Mouse (Mus musculus): ENCODE measurements around the gene Gm20547. TPM values are rescaled to one million over a fixed set of nuclear protein-coding genes. Genes with fewer than 3 reads are reported as not detected.
"Not testable (repeated sequence)": the region's sequence is repeated elsewhere in the genome, so short reads cannot be mapped to it uniquely, and the experiment has no call there.

Gm20547 gene
- total RNA-seq (2021), result not detected
- 0.04 TPM in 1 of 2 replicates, not detected in the other for polyA plus RNA-seq (2012; rRNA removed)
- long read RNA-seq, partial matches to known transcripts, result 2 of 2 reads
- long read RNA-seq, other reads (novel, unspliced or antisense), result 0 of 2 reads

DNA sequence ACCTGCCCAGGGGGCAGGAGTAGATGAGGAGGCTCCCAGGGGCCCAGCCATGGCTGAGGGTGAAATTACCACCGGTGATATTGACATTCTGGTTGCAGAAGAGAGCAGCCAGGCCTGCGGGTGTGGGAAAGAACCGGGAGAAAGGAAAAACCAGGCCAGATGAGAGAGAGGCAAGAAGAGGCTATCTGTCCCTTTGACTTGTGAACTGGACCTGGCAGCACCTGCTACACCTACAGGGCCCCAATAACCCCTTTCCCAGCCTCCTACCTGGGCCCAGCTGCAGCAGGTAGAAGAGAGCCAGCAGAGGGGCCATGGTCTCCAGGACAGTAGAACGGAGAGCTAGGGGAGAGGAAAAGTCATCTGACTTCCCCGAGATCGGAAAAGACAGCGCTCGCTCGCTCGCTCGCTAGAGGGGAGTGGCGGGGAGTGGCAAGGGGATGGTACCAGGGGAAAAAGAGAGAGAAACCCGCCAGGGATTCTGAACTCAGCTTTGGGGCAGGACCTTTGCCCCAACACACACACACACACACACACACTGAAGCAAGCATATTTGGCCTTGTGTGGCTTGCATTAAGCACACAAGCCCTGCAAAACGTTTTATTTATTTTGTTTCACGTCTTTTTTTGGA lies at the start of gene Gm20547:
Gm20547 (minus strand) TSS at position 360 of the 628 bp plus-strand sequence.
- DNase-seq, result peak; percentile 64

DNA sequence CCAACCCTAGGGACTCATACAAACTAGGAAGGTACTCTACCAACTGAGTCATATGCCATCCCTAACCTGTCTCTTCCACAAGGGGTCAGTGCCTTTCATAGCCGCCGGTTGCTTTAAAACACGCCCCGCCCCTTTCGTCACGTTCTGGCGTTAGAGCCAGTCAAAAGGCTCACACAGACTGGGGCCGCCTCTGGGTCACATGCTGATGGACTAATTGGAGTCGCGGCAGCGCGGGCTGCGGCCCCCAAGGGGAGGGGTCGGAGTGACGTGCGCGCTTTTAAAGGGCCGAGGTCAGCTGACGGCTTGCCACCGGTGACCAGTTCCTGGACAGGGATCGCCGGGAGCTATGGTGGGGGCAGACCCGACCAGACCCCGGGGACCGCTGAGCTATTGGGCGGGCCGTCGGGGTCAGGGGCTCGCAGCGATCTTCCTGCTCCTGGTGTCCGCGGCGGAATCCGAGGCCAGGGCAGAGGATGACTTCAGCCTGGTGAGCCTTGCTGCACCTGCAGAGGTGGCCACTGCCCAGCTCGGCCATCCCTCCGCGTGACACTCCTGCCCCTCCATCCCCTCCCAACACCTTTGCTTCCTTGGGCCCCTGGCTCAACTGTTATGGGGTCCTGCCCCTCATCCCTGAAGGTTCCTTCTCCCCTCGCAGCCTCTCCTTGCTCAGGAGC lies 49.4 kb upstream of the Gm20547 start, which contains the start of gene Neu1:
Neu1 (plus strand) TSS at position 193 of the 674 bp plus-strand sequence.
- DNase-seq, result peak; percentile 99

DNA sequence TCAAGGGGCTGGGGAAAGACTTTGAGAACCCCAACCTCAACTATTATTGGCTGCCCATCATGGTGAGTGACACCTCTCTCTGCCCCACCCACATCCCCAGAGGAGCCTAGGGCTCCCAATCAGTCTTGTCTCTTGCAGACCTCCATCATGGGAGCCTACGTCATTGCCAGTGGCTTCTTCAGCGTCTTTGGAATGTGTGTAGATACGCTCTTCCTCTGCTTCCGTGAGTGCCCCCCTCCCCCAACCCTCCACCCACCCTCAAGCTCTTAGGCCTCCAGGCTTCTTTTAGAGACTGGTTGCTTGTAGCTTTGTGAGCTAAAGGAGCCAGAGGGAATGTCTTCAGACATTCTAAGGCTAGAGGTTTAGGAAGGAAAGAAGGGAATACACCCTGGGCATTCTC lies 47.0 kb upstream of the Gm20547 start:
- no peak for DNase-seq

DNA sequence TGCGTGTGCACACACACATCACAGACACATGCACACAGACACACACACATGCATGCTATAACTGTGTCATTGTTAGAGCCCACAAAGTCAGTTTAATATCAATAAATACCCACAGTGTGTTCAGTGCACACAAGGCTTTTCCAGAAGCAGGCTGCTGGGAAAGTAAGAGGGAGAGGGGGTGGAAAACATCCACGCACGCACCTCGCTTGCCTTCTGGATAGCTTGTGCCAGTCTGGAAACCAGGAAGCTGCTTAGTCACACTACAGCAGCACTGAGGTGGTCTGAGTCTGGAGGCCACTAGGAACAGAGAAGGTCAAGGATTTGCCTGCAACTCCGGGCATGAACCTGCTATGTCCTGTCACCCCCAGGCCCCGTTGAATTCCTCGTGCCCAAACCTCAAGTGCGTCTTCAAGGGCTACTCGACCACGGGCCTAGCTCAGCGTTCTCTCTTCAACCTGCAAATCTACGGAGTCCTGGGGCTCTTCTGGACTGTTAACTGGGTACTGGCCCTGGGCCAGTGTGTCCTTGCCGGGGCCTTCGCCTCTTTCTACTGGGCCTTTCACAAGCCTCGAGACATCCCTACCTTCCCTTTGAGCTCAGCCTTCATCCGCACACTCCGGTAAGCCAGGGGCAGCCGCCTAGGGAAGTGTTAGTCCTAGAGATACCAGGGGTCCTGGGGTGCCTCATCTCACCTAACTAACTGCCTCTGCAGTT lies 45.6 kb upstream of the Gm20547 start:
- peak; percentile 73 for DNase-seq

DNA sequence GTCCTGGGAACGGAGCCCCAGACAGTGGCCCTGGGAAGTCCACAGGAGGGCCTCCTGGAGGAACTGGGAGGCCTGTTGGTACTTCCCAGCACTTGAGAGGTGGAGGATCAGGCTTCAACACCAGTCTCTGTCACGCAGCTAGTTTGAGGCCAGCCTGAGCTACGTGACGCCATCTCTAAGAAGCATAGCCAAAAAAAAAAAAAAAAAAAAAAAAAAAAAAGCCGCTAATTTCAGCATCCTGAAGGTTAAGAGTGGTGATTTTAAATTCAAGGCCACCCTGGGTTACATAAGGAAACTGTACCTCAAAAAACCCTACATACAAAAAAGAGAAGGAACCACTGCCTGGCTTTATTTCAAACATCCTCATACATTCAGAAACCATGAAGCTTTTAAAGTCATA lies 42.4 kb upstream of the Gm20547 start:
- no peak for DNase-seq

DNA sequence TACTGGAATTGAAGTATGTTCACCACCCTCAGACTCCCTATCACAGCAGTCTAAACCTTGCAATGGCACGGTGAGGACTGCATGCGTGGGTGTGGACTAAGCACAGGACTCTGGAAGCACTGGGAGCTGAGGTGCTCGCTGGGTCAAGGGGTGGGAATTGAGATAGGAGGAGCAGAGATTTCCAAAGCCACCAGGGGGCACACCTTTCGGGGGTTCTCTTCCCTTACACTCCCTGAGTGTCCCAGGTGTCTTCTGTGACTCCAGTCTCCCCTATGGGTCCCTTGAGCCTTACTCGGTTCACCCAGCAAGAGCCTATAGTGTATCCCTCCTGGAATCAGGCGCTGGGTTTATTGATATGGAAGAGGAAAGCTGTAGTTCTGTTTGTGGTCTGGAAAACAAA lies 41.1 kb upstream of the Gm20547 start:
- no peak for DNase-seq

DNA sequence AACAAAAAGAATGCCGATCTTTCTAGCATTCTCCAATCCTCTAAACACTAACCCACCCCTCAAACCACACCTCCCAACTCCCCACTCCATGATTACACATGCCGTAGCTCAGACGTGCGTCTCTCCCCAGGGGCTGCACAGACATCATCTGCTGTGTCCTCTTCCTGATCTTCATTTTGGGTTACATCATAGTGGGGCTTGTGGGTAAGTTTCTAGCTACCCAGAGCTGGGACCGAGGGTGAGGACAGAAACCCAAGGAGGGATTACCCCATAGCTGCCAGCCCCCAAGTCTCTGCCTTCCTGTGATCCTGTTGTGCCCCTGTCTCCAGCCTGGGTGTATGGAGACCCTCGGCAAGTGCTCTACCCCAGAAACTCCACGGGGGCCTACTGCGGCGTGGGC lies 35.3 kb upstream of the Gm20547 start:
- no peak for DNase-seq

DNA sequence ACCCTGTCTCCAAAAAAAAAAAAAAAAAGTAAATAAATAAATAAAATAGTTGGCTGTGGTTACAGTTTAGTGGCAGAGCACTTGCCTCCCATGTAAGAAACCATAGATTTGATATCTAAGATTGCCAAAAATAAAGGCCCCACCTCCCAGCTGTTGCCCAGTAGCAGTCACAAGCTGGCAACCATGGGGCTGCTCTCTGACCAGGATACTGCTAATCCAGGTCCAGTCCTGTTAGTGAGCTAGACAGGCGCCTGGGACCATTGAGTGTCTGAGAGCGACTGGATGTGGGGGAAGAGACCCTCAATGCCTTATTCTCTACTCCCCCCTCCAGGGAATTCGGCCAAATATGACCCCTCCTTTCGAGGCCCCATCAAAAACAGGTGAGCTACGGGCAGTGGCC lies 34.5 kb upstream of the Gm20547 start:
- DNase-seq, result no peak

DNA sequence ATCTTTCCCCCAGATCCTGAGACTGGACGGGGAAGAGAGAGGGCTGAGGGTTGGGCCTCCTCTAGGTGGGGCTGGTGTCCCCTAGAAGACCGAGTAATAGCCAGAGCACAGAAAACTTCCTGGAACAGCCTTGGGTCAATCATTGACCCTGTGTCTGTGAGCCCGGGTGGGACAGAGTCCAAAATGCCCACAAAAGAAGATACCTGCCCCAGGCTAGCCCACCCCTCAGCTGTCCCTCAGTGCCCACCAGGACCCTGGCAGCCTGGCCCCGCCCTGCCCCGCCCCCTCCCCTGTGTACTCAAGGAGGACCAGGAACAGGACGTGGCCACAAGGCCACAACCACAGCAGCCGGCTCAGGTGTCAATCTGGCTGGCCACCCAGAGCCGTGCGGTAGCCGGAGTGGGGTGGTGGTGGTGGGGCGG lies 33.6 kb upstream of the Gm20547 start:
- peak; percentile 52 for DNase-seq

DNA sequence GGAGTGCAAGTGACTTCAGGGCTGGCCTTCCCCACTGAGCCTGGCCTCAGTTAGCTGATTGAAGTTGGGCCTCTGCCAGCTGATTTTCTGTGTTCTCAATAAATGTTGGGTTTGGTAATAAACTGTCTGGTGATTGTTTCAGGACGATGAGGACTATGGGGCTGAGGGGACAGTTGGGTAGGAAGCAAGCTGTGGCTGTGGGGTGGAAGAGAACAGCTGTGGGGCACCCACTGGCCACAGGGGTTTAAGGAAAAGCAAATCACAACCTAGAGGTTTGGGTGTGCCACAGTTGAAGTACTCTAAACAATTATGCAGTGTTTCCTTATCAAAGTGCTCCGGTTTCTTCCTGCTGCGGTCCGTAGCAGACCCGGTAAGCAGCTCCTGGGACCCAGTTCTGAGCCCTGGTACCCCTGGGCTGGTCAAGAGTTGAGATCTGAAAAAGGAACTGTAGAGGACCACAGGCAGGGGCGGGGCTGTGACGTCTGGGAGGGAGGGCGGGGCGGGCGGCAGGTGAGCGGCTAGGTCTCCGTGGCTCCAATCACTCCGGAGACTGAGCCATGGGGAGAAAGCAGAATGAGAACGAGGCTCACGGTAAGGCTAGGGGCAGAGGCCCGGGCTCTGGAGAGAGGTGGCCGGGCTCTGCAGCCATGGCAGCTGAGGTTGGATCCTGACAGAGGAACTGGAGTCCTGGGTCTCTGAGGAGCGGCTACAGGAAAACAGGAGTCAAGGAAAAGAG lies 32.3 kb upstream of the Gm20547 start, which contains the start of gene Slc44a4:
Slc44a4 (plus strand) TSS at position 537 of the 736 bp plus-strand sequence.
- no peak for DNase-seq

DNA sequence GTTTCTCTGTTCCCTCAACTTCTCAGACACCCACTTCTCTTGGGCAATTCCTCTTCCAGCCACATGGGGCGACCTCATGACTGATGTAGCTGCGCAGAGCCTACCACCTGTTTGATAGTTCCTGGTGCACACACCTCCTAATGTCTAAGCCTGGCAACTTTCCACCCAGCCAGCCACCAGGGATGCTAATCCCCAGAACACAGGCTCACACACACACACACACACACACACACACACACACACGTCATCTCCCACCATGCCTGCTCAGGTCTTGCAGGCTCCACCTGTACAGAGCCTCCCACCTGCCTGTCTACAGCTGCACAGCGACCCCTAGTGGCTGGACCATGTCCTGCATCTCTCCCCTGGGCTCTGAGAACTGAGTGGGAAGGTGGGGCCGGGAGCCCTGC lies 30.1 kb upstream of the Gm20547 start:
- DNase-seq, result peak; percentile 77

DNA sequence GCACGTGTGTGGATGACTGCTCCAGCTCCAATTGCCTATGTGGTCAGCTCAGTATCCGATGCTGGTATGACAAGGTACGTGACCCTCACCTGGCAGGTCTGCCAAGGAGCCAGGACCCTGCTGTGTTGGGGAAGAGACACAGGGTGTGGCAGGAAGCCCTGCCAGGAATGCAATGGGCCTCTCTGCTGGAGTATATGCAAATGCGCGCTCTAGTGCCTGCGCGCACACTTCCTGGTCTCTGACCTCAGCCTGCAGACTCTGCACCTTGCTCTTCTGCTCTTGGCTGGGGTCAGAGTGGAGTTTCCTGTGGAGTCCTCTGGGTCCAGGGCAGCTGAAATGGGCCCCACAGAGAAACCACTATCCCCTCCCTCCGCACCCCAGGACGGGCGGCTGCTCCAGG lies 29.1 kb upstream of the Gm20547 start:
- no peak for DNase-seq

DNA sequence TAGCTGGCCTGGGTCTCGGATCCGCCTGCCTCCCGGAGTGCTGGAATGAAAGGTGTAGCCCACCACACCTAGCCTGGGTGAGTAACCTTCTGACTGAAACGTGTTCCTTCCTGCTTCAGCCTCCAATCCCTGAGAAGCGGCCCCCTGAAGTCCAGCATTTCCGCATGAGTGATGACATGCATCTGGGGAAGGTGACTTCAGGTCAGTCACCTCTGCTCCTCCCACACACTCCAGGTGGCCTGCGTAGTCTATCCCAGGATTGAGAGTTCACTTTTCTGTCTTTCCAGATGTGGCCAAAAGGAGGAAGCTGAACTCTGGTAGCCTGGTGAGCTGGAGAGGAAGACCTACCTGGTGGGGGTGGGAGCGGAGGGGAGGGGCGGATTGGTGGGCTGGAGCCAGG lies 21.1 kb upstream of the Gm20547 start:
- no peak for DNase-seq

DNA sequence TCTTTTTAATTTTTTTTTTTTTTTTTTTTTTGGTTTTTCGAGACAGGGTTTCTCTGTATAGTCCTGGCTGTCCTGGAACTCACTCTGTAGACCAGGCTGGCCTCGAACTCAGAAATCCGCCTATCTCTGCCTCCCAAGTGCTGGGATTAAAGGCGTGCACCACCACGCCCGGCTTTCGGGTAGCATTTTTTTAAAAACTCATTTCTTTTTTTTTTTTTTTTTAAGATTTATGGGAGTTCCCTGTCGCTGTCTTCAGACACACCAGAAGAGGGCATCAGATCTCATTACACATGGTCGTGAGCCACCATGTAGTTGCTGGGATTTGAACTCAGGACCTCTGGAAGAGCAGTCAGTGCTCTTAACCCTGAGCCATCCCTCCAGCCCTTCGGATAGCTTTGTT lies 20.1 kb upstream of the Gm20547 start:
- not testable (repeated sequence) for DNase-seq

DNA sequence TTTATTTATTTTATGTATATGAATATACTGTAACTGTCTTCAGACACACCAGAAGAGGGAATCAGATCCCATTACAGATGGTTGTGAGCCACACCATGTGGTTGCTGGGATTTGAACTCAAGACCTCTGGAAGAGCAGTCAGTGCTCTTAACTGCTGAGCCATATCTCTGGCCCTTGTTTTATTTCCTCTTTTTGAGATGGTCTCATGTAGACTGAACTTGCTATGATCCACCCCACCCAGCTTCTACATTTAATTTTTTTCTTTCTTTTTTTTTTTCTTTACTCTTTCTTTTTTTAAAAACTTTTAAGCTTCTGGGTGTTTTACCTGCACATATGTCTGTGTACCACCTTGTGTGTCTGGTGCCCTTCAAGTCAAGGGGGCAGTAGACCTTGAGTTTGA lies 19.0 kb upstream of the Gm20547 start:
- DNase-seq, result not testable (repeated sequence)

DNA sequence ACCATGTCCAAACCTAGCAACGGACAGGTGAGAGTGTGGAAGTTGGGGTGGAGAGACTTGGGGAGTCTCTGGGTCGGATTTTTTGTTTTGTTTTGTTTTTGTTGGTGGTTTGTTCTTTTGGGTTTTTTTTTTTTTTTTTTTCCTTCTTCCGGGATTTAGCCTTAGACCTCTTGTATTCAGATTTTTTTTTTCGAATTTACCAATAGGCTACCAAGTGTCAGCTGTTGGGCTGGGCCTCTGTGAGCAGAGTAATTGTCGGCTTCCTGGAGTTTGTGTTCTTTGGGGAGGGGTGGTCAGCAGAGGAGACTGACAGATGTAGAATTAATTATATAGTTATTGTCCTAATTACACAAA lies 18.0 kb upstream of the Gm20547 start:
- DNase-seq, result no peak

DNA sequence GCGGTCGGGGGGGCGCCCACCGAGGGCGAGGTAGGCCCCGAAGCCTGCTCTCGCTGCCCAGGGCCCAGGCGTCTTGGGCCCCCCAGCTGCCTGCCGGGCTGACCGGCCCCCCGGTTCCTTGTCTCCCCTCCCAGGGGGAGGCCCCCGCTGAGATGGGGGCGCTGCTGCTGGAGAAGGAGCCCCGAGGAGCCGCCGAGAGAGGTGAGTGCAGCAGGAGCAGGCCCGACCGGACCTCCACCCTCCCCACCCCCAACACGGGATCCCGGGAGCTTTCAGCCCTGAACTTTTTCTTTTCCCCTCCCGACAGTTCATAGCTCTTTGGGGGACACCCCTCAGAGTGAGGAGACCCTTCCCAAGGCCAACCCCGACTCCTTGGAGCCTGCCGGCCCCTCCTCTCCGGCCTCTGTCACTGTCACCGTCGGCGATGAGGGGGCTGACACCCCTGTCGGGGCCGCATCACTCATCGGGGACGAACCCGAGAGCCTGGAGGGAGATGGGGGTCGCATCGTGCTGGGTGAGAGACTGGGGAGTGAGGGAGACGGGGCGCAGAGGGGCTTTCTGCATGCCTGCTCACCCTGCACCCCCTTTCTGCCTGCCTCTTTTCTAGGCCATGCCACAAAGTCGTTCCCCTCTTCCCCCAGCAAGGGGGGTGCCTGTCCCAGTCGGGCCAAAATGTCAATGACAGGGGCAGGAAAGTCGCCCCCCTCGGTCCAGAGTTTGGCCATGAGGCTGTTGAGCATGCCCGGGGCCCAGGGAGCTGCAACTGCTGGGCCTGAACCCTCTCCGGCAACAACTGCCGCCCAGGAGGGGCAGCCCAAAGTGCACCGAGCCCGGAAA lies 17.4 kb upstream of the Gm20547 start:
- DNase-seq, result peak; percentile 82

DNA sequence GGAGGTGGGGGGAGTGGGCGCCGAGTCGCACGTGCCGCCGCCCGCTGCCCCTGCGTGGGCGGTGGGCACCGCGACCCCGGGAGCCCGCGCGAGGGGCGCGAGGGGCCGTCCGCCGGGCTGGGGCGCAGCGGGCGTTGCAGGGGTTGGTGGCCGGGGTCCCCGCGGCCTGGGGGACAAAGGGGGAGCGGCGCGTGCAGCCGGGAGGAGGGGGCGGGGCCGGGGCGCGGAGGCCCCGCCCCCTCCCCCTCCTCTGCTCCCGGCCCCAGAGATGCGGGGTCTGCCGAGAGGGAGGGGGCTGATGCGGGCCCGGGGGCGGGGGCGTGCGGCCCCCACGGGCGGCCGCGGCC lies 16.8 kb upstream of the Gm20547 start:
- DNase-seq, result no peak

DNA sequence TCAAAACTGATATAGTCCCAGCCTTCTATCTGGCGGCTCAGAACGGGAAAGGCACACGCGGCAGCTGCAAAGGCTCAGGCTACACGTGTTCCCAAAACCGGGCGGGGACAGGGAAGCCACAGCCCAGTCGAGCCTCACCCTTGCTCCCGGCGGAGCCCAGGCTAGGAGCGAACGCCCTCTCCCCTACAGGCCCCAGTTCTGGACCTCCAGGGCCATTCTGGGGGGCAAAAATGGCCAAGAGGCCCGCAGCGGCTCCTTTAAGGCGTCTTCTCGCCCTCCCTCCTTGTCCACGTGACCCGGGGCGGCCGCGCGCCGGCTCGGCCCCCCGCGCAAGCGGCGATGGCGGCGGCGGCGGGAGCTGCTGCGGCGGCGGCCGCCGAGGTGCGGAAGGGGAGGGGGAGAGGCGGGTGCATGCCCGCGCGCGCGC lies 16.3 kb upstream of the Gm20547 start, which contains the start of the genes C2 and Ehmt2:
C2 (minus strand) TSS at position 106 of the 427 bp plus-strand sequence.
Ehmt2 (plus strand) TSS at position 310 of the 427 bp plus-strand sequence.
- peak; percentile 93 for DNase-seq

DNA sequence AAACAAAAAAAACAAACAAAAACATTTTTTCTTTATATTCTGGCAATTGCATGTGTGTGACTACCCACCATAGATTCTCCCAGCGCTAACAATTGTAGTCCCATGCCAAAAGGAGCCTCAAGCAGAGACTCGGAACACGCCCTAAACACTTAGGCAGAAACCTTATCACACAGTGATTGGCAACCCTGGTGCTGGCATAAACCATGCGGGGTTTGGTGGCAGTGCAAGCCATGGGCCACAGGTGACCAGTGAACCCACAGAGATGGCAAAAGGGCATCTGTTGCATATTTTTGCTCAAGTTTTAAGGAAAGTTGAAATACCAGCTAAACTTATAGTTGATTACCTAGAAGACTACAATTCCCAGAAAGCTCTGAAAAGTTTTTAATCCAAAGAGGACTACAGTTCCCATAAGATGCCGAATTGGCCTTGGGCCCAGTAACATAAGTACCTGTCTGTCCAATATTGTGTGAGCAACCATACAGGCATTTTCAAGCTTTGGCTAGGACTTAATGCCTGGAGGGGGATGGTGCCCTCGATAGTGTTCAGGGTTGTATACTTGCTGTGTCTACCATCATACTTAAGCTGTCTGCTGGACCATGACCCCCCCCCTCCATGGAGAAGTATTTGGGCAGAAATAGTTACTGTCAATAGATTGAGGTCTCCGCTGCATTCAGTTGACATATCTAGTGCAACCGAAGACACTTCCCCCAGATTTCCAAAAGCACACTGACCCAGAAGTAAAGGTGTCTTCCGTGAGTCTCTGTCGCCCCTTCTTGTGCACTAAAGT lies 15.7 kb upstream of the Gm20547 start:
- DNase-seq, result no peak
